In the genomic region with DNA sequence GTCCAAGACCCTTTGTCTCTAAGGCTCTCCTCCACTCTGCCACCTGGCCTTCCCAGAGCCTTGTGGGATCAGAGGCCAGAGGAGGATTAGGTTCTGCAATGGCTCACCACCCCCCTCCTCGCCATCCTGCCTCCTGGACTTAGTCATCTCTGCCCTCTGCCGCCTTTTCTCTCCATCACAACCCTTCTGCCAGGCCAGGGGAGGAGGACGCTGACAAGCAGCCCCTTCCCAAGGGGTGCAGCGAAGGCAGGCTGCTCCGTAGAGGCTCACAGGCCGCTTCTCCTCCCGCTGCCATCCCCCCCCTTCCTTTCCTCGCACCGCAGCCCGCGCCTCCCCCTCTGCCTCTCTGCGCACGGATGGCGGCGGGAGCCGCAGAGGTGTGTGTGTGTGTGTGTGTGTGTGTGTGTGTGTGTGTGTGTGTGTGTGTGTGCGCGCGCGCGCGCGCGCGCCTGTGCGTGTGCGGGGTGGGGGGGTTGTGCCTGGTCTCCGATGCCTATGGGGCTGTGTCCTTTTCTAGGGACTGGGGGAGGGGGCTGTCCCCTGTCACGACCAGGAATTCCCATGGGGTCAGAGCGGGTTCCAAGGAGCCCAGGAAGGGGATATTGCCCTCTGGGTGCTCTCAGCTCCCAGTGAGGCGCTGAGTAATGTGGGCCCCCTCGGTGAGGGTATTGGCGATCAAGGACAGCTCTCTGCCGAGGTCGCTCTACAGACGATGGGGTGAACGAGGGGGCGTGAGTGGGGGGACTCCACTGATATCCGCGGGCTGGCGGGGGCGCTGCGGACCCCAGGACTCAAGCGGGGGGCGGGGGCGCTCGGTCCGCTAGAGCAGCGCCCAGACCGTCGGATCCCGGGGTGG, we compare ENCODE assay signal across 8 mouse cellular contexts. TPM values are rescaled to one million over a fixed set of nuclear protein-coding genes. Genes with fewer than 3 reads are reported as not detected.
DNase-seq lines count a peak whose midpoint lies in the region; ATAC-seq and TF ChIP-seq lines count a peak whose summit lies in the region.

A gene (plus strand): TSS at position 177 of the 856 bp plus-strand sequence.

- peaks cover 48% of the 10 kb centered on the region for H3K27me3 ChIP-seq in E14TG2a.4 (ENCODE audit: insufficient read depth, low read length)
- no peaks in the 10 kb centered on the region for H3K27me3 ChIP-seq in embryonic facial prominence, embryonic 11.5 days (ENCODE audit: control insufficient read depth, insufficient read depth, low read length)
- peaks cover 21% of the 10 kb centered on the region for H3K27me3 ChIP-seq in heart, embryonic 11.5 days (ENCODE audit: control insufficient read depth, insufficient read depth, low read length)
- peaks cover 22% of the 10 kb centered on the region for H3K27me3 ChIP-seq in liver, postnatal 0 days (ENCODE audit: insufficient read depth, low read length)

- peak within 1 kb of the TSS; percentile 74 for H3K9ac ChIP-seq in embryonic facial prominence, embryonic 11.5 days (replicated peaks; ENCODE audit: low read length)
- H3K9ac ChIP-seq in heart, embryonic 11.5 days (ENCODE audit: low read depth, low read length) = peak within 1 kb of the TSS; percentile 62
- peak within 1 kb of the TSS; percentile 42 for H3K9ac ChIP-seq in liver, postnatal 0 days (replicated peaks)

- H3K36me3 ChIP-seq in E14TG2a.4 (ENCODE audit: insufficient read depth, low read length) = no peaks in the 10 kb centered on the region
- no peaks in the 10 kb centered on the region for H3K36me3 ChIP-seq in embryonic facial prominence, embryonic 11.5 days (replicated peaks; ENCODE audit: control insufficient read depth, insufficient read depth, low read depth, low read length)
- H3K36me3 ChIP-seq in heart, embryonic 11.5 days (ENCODE audit: control insufficient read depth, insufficient read depth, low read length) = no peaks in the 10 kb centered on the region
- H3K36me3 ChIP-seq in liver, postnatal 0 days (replicated peaks; ENCODE audit: insufficient read depth, low read length) = no peaks in the 10 kb centered on the region

- under 1% methylated on average over 43 of the region's 52 CpGs for WGBS in embryonic facial prominence, embryonic 11.5 days
- 2% methylated on average over 42 of the region's 52 CpGs for WGBS in heart, embryonic 11.5 days (ENCODE audit: insufficient replicate concordance)
- 2% methylated on average over 28 of the region's 52 CpGs for WGBS in liver, postnatal 0 days (ENCODE audit: insufficient replicate concordance)

- DNase-seq in adrenal gland, adult 8-10 months = no peak
- peak; percentile 61 for DNase-seq in embryonic facial prominence, embryonic 11.5 days (ENCODE audit: low spot score)
- peak; percentile 13 to 19 for DNase-seq in kidney, postnatal 36 days
- no peak for DNase-seq in liver, postnatal 0 days
- DNase-seq in right cerebral cortex, adult 18-20 months = peak; percentile 74
- DNase-seq in urinary bladder, postnatal 10 days (ENCODE audit: low spot score) = no peak

- peak within 1 kb of the TSS; percentile 87 for H3K4me2 ChIP-seq in embryonic facial prominence, embryonic 11.5 days (ENCODE audit: low read depth, low read length)
- H3K4me2 ChIP-seq in heart, embryonic 11.5 days = peak within 1 kb of the TSS; percentile 99
- H3K4me2 ChIP-seq in liver, postnatal 0 days (ENCODE audit: low read depth, low read length) = peak within 1 kb of the TSS; percentile 97

- peak; percentile 29 for ATAC-seq in embryonic facial prominence, embryonic 11.5 days (replicated peaks; ENCODE audit: insufficient number of reproducible peaks, low FRiP score, low TSS enrichment, low read depth)
- ATAC-seq in heart, embryonic 11.5 days (replicated peaks; ENCODE audit: insufficient number of reproducible peaks, low FRiP score, low TSS enrichment) = 0 out of 2 replicates have a peak, but pooled peaks have one; percentile 3
- ATAC-seq in liver, postnatal 0 days = 0 out of 2 replicates have a peak, but pooled peaks have one; percentile 2

- H3K27ac ChIP-seq in embryonic facial prominence, embryonic 11.5 days (replicated peaks; ENCODE audit: low read depth, low read length) = peak within 1 kb of the TSS; percentile 71
- H3K27ac ChIP-seq in heart, embryonic 11.5 days (ENCODE audit: low read depth, low read length) = no peak within 1 kb of the TSS
- no peak within 1 kb of the TSS for H3K27ac ChIP-seq in liver, postnatal 0 days (ENCODE audit: low read depth)

- no peak for TF ChIP-seq EP300 in liver, postnatal 0 days (IDR thresholded peaks at IDR 0.05; ENCODE audit: low read depth)

- TF ChIP-seq CTCF in E14TG2a.4 (conservative IDR thresholded peaks at IDR 0.05; ENCODE audit: low read length) = no peak
- TF ChIP-seq CTCF in liver, postnatal 0 days (IDR thresholded peaks at IDR 0.05; ENCODE audit: low read depth) = no peak

- H3K4me1 ChIP-seq in E14TG2a.4 (replicated peaks; ENCODE audit: low read depth, low read length) = peaks cover 60% of the 10 kb centered on the region
- H3K4me1 ChIP-seq in embryonic facial prominence, embryonic 11.5 days (ENCODE audit: control insufficient read depth, insufficient read depth, low read length) = peaks cover 10% of the 10 kb centered on the region
- peaks cover 24% of the 10 kb centered on the region for H3K4me1 ChIP-seq in heart, embryonic 11.5 days (ENCODE audit: control insufficient read depth, insufficient read depth, low read length)
- peaks cover 16% of the 10 kb centered on the region for H3K4me1 ChIP-seq in liver, postnatal 0 days (ENCODE audit: insufficient read depth)

- peak within 1 kb of the TSS; percentile 88 for H3K4me3 ChIP-seq in E14TG2a.4 (replicated peaks; ENCODE audit: low read length)
- H3K4me3 ChIP-seq in embryonic facial prominence, embryonic 11.5 days (ENCODE audit: low read depth, low read length) = peak within 1 kb of the TSS; percentile 73
- H3K4me3 ChIP-seq in heart, embryonic 11.5 days (ENCODE audit: low read depth, low read length) = peak within 1 kb of the TSS; percentile 60
- H3K4me3 ChIP-seq in liver, postnatal 0 days (ENCODE audit: low read depth, low read length) = peak within 1 kb of the TSS; percentile 59

- no peaks in the 10 kb centered on the region for H3K9me3 ChIP-seq in E14TG2a.4 (ENCODE audit: low read length)
- H3K9me3 ChIP-seq in embryonic facial prominence, embryonic 11.5 days (replicated peaks; ENCODE audit: control insufficient read depth, low read length) = no peaks in the 10 kb centered on the region
- H3K9me3 ChIP-seq in heart, embryonic 11.5 days (replicated peaks; ENCODE audit: control insufficient read depth, low read length) = no peaks in the 10 kb centered on the region
- no peaks in the 10 kb centered on the region for H3K9me3 ChIP-seq in liver, postnatal 0 days (ENCODE audit: low read length)

RNA-seq across cellular contexts. Expression of the gene that starts here (rescaled TPM):
- total RNA-seq in adrenal gland, adult 8-10 months (2022) = 100 to 1,000 TPM in 1 of 4 experiments, 10 to 100 TPM in 3; 71.6 to 115 (median 85.4) TPM
- 41.1 and 46.0 TPM in 2 replicates for polyA plus RNA-seq in embryonic facial prominence, embryonic 11.5 days (2014; fragmentation: Nextera tagmentation; extraction: Ambion mirVana)
- polyA plus RNA-seq in heart, embryonic 11.5 days (2014; fragmentation: Nextera tagmentation; extraction: Ambion mirVana) = 32.1 and 35.8 TPM in 2 replicates
- polyA plus RNA-seq in liver, postnatal 0 days (2015; fragmentation: Nextera tagmentation; extraction: Ambion mirVana) = 9.0 and 9.9 TPM in 2 replicates

Comparison
In these comparisons a context has a peak if more than half of its experiments do, and no peak if none do; other contexts are left out.
1. DNase-seq: peak in embryonic facial prominence, embryonic 11.5 days (single experiment), kidney, postnatal 36 days (2 of 2) and right cerebral cortex, adult 18-20 months (single experiment); none in adrenal gland, adult 8-10 months (single experiment), liver, postnatal 0 days (single experiment) and urinary bladder, postnatal 10 days (single experiment).
2. Peak in every context shown above with its lines, with median percentiles within 50 percentile points of each other: H3K4me3 ChIP-seq, ATAC-seq, H3K4me2 ChIP-seq and H3K9ac ChIP-seq.